Mouse (Mus musculus) C2C12 (cell line): ENCODE results near the gene Eml3.

Experiments used
- CTCF ChIP-seq: IDR thresholded peaks from one replicate; pipeline ENCODE4 v1.5.1; 2011; ENCODE audit not compliant: control insufficient read depth, insufficient read depth, insufficient read length
- USF1 ChIP-seq: IDR thresholded peaks from one replicate; pipeline ENCODE4 v1.6.1; 2011; ENCODE audit warnings: low read depth, mild to moderate bottlenecking, control low read depth, moderate library complexity

DNA sequence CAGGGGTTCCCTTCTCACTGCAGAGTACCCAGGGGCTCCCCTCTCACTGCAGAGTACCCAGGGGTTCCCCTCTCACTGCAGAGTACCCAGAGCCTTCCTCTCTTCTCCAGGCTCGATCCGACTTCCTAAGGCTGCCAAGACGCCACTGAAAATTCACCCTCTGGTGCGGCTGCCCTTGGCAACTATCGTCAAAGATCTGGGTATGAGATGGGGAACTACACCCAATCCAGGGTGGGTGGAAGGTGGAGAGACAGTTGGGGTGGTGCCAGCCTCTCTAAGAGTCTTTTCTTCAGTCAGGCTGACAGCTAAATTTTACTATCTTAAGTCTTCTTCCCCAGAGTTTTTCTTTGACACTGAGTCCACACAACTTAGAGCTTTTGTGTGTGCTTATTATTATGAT is 20.8 kb downstream of the Eml3 start:
- no peak for TF ChIP-seq CTCF
- TF ChIP-seq USF1: no peak
